Mouse (Mus musculus) retina, embryonic 14.5 days (tissue): ENCODE measurements at regions not wholly inside any gene's neighbourhood (a gene's known extent, or its start where the extent isn't known, plus 50 kb on each side); places are given as distances from the start of the nearest gene placed in this dataset.
A peak's percentile ranks its signal among the peaks of the same experiment; 100 is the strongest.

Experiments
- DNase-seq: peaks from one replicate; pipeline ENCODE4 v3.0.0-alpha.2; 2015; ENCODE audit warnings: low spot score

GRCm38 (mm10) chr10:26434586-26434985 lies 58.8 kb upstream of the L3mbtl3 start:
- DNase-seq, result no peak

- no peak for DNase-seq
Measured at GRCm38 (mm10) chr10:26440720-26441119, 64.9 kb upstream of the L3mbtl3 start.

- no peak for DNase-seq
Measured at GRCm38 (mm10) chr10:26484311-26484710, 108.5 kb upstream of the L3mbtl3 start.

- DNase-seq, result no peak
Measured at GRCm38 (mm10) chr10:26491351-26491750, 115.6 kb upstream of the L3mbtl3 start.

- no peak for DNase-seq
Measured at GRCm38 (mm10) chr10:26492146-26492545, 116.4 kb upstream of the L3mbtl3 start.

GRCm38 (mm10) chr10:26492856-26493484 lies 117.2 kb upstream of the L3mbtl3 start:
- no peak for DNase-seq

- DNase-seq, result no peak
Measured at GRCm38 (mm10) chr10:26493801-26494200, 118.0 kb upstream of the L3mbtl3 start.

- DNase-seq, result peak; percentile 70
Measured at GRCm38 (mm10) chr10:26494380-26494781, 118.6 kb upstream of the L3mbtl3 start.

GRCm38 (mm10) chr10:26500265-26500935 lies 124.6 kb upstream of the L3mbtl3 start:
- DNase-seq, result no peak

GRCm38 (mm10) chr10:26520879-26521278 lies 145.1 kb upstream of the L3mbtl3 start:
- DNase-seq, result no peak

GRCm38 (mm10) chr10:26525848-26526546 lies 150.2 kb upstream of the L3mbtl3 start:
- no peak for DNase-seq

GRCm38 (mm10) chr10:26540189-26540588 lies 164.4 kb upstream of the L3mbtl3 start:
- peak; percentile 15 for DNase-seq

GRCm38 (mm10) chr10:26544061-26544460 lies 168.3 kb upstream of the L3mbtl3 start:
- DNase-seq, result no peak

- DNase-seq, result no peak
Measured at GRCm38 (mm10) chr10:26544796-26545195, 169.0 kb upstream of the L3mbtl3 start.

- DNase-seq, result no peak
Measured at GRCm38 (mm10) chr10:26556246-26556645, 180.5 kb upstream of the L3mbtl3 start.

- DNase-seq, result no peak
Measured at GRCm38 (mm10) chr10:26558118-26558517, 182.3 kb upstream of the L3mbtl3 start.

GRCm38 (mm10) chr10:26559323-26559722 lies 183.6 kb upstream of the L3mbtl3 start:
- no peak for DNase-seq

GRCm38 (mm10) chr10:26560456-26560855 lies 184.7 kb upstream of the L3mbtl3 start:
- no peak for DNase-seq

- DNase-seq, result peak; percentile 15
Measured at GRCm38 (mm10) chr10:26564462-26564861, 188.7 kb upstream of the L3mbtl3 start.

GRCm38 (mm10) chr10:26567613-26568012 lies 185.6 kb upstream of the Arhgap18 start:
- no peak for DNase-seq

- no peak for DNase-seq
Measured at GRCm38 (mm10) chr10:26570468-26570867, 182.8 kb upstream of the Arhgap18 start.

GRCm38 (mm10) chr10:26571377-26571776 lies 181.8 kb upstream of the Arhgap18 start:
- DNase-seq, result no peak

GRCm38 (mm10) chr10:26576153-26576552 lies 177.1 kb upstream of the Arhgap18 start:
- no peak for DNase-seq
